Mouse (Mus musculus): ENCODE data around the gene Gm7029. TPM values are rescaled to one million over a fixed set of nuclear protein-coding genes. Genes with fewer than 3 reads are reported as not detected.
A peak's percentile ranks its signal among the peaks of the same experiment; 100 is the strongest.

The Gm7029 gene
- total RNA-seq, 1 experiment from 2014 or later: not detected

DNA sequence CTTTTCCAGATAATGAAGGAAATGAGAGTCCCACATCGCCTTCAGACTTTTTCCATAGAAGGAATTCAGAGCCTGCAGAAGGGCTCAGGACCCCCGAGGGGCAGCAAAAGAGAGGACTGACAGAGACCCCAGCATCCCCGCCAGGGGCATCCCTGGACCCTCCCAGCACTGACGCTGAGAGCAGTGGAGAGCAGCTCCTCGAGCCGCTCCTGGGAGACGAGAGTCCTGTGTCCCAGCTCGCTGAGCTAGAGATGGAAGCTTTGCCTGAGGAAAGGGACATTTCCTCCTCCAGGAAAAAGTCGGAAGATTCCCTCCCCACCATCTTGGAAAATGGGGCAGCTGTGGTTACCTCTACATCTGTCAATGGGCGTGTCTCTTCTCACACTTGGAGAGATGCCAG, 39.6 kb downstream of the Gm7029 start:
- DNase-seq: no peak

DNA sequence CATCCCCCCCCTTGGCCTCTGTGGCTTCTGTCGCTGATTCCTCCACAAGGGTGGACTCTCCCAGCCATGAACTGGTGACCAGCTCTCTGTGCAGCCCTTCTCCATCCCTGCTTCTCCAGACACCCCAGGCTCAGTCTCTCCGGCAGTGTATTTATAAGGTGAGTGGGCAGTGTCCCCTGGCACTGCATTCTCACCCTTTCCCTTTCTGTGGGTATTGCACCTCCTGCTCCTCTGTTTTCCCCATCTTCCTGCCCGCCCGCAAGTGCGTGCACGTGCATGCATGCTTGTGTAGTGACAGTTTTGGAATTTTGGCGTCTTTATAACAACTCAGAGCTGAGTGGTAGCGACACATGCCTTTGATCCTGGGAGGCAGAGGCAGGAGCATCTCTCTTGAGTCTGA, 40.3 kb downstream of the Gm7029 start:
- no peak for DNase-seq

DNA sequence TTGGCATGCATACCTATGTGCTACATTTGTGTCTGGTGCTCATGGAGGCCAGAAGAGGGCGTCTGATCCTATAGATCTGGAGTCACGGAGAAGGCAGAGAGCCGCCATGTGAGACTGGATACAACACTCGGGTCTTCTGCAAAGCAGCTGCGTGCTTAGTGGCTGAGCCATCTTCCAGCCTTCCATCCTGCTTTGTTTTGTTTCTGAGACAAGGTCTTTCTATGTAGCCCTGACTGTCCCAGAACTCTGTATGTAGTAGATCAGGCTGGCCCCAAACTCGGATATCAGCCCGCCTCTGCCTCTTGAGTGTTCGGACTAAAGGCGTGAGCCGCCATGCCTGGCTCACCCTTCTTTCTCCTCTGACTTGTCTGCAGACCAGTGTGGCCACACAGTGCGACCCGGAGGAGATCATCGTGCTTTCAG, 41.3 kb downstream of the Gm7029 start:
- no peak for DNase-seq

DNA sequence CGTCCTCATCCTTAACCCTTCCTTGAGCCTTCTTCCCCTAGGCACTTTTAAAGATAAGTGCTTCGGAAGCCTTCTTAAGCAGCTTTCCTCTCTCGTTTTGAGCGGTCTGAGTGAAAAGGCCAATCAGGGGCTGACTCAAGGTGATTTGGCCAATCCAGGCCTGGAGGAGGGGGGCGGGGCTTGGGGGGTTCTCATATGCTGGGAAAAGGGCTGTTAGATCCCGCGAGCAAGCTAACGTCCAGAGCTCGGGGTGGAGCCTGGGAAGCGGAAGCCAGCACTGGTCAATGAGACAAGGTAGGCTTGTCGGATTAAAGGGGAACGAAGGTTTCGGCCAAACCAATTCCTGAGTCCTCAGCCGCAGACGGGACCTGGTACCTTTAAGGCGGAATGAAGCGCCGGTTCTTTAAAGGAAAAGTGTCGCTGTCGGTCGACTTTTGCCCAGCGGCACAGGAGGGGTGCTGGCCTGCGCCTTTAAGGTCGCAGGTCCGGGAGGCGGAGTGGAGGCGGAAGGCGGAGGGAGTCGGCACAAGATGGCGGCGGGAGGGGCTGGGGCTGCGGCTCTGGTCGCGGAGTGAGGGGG, 42.1 kb downstream of the Gm7029 start, which contains the start of the genes Tapbp and Zbtb22:
Gene Tapbp, plus strand, starts transcription at position 229 of the 580 bp plus-strand sequence.
Gene Zbtb22, plus strand, starts transcription at position 234 of the 580 bp plus-strand sequence.
- peak; percentile 98 for DNase-seq

DNA sequence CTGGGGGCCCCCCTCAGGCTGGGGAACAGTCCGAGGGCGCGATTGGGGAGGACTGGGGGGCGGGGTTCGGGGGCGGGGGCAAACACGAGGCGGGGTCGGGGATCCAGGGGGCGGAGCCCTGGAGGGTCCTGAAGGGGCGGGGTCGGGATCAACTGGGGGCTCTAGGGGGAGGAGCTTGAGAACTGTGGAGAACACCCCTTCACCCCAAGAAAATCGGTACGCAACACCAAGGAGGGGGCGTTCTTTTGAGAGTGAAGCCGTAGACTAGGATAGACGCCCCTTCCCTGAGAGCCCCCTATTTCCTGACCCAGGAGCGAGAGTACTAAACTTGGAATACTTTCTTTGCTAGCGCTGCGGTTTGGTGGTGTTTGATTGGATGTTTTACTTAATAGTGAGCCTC, 42.7 kb downstream of the Gm7029 start:
- no peak for DNase-seq

DNA sequence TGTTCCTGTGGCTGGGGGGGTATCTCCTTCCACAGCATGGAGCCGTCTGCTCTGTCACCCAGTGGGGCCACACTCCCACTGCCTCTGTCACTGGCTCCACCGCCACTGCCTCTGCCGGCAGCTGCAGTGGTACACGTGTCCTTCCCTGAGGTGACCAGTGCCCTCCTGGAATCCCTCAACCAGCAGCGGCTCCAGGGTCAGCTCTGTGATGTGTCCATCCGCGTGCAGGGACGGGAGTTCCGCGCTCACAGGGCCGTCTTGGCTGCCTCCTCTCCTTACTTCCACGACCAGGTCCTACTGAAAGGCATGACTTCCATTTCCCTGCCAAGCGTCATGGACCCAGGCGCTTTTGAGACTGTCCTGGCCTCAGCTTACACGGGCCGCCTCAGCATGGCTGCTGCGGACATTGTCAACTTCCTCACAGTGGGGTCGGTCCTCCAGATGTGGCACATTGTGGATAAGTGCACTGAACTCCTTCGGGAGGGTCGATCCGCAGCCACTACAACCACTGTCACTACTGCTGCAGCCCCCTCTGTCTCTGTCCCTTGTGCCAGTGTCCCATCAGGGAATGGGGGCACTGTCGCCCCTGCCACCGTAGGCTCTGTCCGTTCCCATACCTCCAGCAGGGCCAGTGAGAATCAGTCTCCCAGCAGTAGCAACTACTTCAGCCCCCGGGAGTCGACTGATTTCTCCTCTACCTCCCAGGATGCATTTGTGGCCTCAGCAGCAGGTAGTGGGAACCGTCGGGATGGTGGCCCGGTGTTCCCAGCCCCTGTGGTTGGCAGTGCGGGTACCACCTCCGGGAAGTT, 43.4 kb downstream of the Gm7029 start:
- DNase-seq: peak; percentile 53

DNA sequence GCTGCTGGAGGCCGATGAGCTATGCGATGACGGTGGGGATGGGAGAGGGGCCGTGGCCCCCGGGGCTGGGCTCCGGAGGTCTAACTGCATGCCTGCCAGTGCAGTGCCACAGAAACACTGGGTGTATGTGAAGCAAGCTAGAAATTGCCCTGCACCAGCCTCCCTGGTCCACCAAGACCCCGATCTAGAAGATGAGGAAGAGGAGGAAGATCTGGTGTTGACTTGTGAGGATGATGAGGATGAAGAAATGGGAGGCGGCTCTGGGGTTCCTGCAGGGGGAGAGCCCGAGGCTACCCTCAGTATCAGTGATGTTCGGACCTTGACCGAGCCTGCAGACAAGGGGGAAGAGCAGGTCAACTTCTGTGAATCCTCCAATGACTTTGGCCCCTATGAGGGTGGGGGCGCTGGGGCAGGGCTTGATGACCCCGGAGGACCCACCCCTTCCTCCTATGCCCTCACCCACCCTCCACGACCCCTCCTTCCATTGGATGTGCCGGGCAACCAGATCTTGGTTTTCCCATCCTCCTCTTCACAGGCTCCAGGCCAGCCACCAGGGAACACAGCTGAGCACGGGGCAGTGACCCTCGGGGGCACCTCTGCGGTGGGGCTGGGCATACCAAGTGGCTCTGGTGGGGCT, 44.1 kb downstream of the Gm7029 start:
- no peak for DNase-seq

DNA sequence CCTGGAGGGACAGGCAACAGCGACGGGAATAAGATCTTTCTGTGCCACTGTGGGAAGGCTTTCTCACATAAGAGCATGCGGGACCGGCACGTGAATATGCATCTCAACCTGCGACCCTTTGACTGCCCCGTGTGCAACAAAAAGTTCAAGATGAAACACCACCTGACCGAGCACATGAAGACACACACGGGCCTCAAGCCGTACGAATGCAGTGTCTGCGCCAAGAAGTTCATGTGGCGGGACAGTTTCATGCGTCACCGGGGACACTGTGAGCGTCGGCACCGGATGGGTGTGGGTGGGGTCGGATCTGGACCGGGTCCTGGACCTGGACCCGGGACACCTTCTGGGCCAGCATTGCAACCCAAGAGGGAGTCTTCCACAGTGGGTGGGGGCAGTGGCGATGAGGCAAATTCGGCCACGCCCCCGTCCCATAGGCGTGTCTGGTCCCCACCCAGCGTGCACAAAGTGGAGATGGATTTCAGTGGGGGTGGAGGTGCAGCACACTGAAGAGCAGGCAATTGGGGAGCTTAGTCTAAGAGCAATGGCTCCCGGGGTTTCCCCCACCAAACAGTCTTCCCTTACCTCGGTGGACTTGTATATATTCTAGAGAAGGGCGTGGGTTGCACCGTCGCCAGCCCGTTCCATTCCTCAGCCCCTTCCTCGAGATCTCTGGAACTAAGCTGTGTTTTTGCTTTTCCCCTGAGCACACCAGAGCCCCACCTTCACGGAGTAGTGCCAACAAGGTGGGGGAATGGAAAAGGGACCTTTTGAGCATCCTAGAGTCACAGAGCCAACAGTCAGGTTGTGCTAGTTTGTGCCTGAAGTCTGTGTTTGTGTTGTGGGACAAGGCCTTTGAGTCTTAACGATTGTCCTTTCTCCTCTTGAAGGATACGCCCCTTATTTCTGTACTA, 44.9 kb downstream of the Gm7029 start:
- peak; percentile 40 for DNase-seq

DNA sequence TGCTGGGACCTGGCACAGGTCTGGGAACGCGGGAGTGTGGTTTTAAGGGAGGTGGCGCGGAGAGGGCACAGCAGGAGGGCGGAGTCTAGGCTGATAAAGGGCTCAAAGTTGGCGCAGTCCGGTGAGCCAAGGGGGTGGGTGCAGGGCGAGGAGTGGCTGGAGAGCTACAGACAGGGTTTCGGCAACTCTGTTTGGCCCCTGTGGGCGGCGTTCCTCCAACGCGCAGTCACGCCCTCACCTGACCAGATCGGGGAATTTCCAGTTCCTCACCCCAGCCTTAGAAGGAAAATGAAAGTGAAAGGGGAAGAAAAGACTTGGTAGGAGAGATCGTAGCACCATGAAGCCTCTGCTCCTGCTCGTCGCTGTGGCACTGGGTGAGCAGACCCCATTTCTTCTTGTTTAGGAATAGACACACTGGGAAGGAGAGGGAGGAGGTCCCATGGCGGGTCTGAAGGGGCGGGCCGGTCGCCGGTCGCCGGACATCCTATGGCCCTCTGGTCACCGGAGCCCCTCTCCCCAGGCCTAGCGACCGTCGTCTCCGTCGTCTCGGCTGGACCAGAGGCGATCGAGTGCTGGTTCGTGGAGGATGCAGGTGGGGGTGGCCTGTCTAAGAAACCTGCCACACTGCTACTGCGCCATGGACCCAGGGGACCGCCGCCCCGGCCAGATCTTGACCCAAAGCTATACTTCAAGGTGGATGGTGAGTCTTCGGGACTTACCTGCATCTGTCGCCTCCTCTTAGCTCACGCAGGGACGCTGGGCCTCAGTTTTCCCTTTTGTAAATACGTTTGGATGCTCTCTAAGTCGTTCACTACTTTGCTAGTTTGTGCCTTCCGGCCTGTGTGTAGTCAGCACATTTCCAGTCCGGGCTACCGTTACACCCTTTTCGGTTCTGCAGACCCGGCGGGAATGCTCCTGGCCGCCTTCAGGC, 46.0 kb downstream of the Gm7029 start:
- peak; percentile 93 for DNase-seq

DNA sequence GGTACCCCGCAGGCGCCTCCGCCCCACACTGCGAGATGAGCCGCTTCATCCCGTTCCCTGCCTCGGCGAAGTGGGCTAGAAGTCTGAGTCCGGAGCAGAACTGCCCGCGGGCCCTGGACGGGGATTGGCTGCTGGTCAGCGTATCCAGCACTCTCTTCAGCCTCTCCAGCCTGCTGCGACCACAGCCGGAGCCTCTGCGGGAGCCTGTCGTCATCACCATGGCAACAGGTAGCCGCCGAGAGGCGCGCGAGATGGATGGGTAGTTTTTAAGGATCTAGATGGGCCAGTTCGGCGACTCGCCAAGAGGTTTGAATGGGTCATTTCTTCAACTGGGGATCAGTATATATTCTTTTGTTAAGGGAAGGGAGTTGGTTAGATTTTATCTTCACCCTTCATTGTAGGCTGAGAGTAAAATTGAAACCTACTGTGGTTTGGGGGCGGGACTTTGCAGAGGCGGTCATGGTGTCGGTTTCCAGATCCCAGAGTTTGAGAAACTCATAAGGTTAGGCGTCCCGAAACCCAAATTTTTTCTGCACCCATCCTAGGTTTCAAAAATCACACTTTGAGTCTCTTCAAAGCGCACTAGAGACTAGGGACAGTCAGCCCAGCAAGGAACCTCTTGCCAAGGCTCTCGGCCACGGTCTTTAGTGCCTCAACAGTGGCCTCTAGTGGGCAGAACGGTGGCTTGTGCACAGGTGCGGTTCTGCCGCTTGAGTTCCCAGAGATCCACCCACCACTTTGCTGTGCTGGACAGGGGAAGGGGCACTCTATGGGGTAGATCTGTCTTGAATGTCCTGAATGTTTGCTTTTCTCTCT, 46.9 kb downstream of the Gm7029 start:
- DNase-seq: peak; percentile 90

DNA sequence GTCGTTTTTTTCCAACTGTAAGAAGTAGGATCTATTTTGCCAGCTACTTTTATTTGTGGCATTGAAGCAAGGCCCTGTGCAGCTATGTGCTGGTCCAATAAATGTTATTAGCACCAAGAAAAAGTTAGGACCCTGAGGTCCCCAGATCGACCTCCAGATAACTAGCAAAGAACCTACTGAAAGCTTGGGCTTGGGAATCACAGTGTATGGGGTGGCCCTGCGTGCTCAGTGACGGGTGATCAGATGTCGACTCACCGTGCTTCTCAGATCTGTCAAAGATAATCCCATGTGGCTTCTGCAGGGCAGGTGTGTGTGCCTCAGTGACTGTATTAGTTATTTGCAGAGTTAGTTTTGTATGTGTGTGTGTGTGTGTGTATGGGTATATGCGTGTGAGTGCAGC, 47.7 kb downstream of the Gm7029 start:
- DNase-seq: no peak

Small RNAs within 50 kb of the gene (microRNA-seq; reads per million reads assigned to microRNA genes)
- 0 reads per million in 2 experiments for gene Gm27740

Other genes with a start within 250 kb of the Gm7029 start
- gene Zfp414, start 244.7 kb upstream of the Gm7029 start, total RNA-seq (2021): 32.8 and 38.9 TPM in 2 replicates
- gene Pram1, start 235.8 kb upstream of the Gm7029 start, total RNA-seq (2021): 0.34 and 0.89 TPM in 2 replicates
- gene Hnrnpm, start 187.0 kb upstream of the Gm7029 start, total RNA-seq (2021): 224 and 229 TPM in 2 replicates
- 119 and 133 TPM in 2 replicates for gene March2, start 155.2 kb upstream of the Gm7029 start, total RNA-seq (2021)
- gene Rab11b, start 113.3 kb upstream of the Gm7029 start, total RNA-seq (2021): 217 and 242 TPM in 2 replicates
- gene Angptl4, start 92.0 kb upstream of the Gm7029 start, total RNA-seq (2021): 121 and 189 TPM in 2 replicates
- gene Kank3, start 63.3 kb upstream of the Gm7029 start, total RNA-seq (2021): 92.4 and 108 TPM in 2 replicates
- gene Rps28, start 49.3 kb upstream of the Gm7029 start, total RNA-seq (2021): 1,257 and 1,514 TPM in 2 replicates
- 505 and 552 TPM in 2 replicates for gene Ndufa7, start 49.3 kb upstream of the Gm7029 start, total RNA-seq (2021)
- gene Cd320, start 30.7 kb upstream of the Gm7029 start, total RNA-seq (2021): 31.5 and 36.5 TPM in 2 replicates
- 11.0 and 12.4 TPM in 2 replicates for gene Kifc1, start 16.8 kb downstream of the Gm7029 start, total RNA-seq (2021)
- gene Platr17, start 31.3 kb downstream of the Gm7029 start, total RNA-seq (2021): not detected in 2 replicates
- 27.7 and 32.0 TPM in 2 replicates for gene Daxx, start 35.6 kb downstream of the Gm7029 start, total RNA-seq (2021)
- gene Tapbp, start 42.1 kb downstream of the Gm7029 start, total RNA-seq (2021): 132 and 145 TPM in 2 replicates
- gene Zbtb22, start 42.1 kb downstream of the Gm7029 start, total RNA-seq (2021): 25.5 and 34.5 TPM in 2 replicates
- 53.2 and 80.3 TPM in 2 replicates for gene Rgl2, start 55.7 kb downstream of the Gm7029 start, total RNA-seq (2021)
- 96.2 and 102 TPM in 2 replicates for gene Pfdn6, start 66.5 kb downstream of the Gm7029 start, total RNA-seq (2021)
- gene Wdr46, start 66.8 kb downstream of the Gm7029 start, total RNA-seq (2021): 32.9 and 35.7 TPM in 2 replicates
- gene B3galt4, start 77.7 kb downstream of the Gm7029 start, total RNA-seq (2021): 3.2 and 6.2 TPM in 2 replicates
- gene Vps52, start 82.0 kb downstream of the Gm7029 start, total RNA-seq (2021): 46.8 and 52.9 TPM in 2 replicates
- 760 and 860 TPM in 2 replicates for gene Rps18, start 82.2 kb downstream of the Gm7029 start, total RNA-seq (2021)
- 212 and 322 TPM in 2 replicates for gene H2-K1, start 126.5 kb downstream of the Gm7029 start, total RNA-seq (2021)
- gene Ring1, start 150.8 kb downstream of the Gm7029 start, total RNA-seq (2021): 36.6 and 42.5 TPM in 2 replicates
- gene H2-Ke6, start 154.2 kb downstream of the Gm7029 start, total RNA-seq (2021): 207 and 212 TPM in 2 replicates
- 127 and 161 TPM in 2 replicates for gene Slc39a7, start 157.8 kb downstream of the Gm7029 start, total RNA-seq (2021)
- 54.5 and 66.6 TPM in 2 replicates for gene Rxrb, start 158.0 kb downstream of the Gm7029 start, total RNA-seq (2021)
- 1.1 and 2.6 TPM in 2 replicates for gene Col11a2, start 165.6 kb downstream of the Gm7029 start, total RNA-seq (2021)
- gene H2-Oa, start 218.5 kb downstream of the Gm7029 start, total RNA-seq (2021): 0.33 and 4.1 TPM in 2 replicates
- 8.0 and 18.8 TPM in 2 replicates for gene H2-DMa, start 245.7 kb downstream of the Gm7029 start, total RNA-seq (2021)
- 198 and 203 TPM in 2 replicates for gene Brd2, start 248.8 kb downstream of the Gm7029 start, total RNA-seq (2021)

Measured in adrenal gland, postnatal 14 days (tissue).